Mouse (Mus musculus) ovary, postnatal 36 days (tissue): ENCODE data around the gene Cbx8.
A peak's percentile ranks its signal among the peaks of the same experiment; 100 is the strongest.

ENCODE experiments used
- DNase-seq: peaks from one replicate; pipeline ENCODE4 v3.0.0; 2022; ENCODE audit warnings: low spot score, mixed read lengths

The Cbx8 gene

GRCm38 (mm10) chr11:119078691-119079444 lies 38.1 kb upstream of the Cbx8 start:
- peak; percentile 81 for DNase-seq

DNA sequence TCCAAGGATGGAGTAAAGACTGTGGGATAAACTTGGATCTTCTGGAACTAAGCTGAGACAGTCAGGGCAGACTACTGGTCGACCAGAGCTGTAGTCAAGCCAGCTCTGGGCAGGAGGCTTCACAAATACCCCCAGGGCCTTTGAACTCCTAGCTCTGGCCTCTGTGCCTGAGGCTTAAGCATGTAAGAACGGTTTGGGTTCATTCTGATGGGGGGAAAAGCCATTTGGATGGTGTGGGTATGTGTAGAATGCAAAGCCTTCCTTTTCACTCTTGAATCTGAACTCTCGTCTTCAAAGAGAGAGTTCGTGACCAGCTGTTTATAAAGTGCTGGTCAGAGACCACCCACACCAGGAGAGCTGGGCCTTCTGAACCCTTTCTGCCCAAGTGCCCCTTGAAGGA lies 37.0 kb upstream of the Cbx8 start:
- no peak for DNase-seq

DNA sequence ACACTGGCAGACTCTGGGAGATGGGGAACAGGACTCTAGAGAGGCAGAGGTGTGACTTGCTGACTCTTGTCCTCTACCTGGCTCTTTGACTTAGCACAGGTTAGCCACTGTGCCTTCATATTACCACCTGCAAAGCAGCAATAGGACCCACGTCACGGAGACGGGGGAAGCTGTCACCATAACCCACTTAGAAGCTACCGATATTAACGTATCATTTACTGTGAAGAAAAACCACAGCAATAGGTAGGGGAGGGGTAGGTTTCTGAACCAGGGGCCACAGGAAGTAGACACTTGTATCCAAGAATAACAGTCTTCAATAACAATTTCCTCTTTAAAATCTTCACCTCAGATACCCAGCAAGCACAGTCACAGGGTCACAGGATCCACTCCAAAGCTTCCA lies 35.0 kb upstream of the Cbx8 start:
- DNase-seq, result no peak

DNA sequence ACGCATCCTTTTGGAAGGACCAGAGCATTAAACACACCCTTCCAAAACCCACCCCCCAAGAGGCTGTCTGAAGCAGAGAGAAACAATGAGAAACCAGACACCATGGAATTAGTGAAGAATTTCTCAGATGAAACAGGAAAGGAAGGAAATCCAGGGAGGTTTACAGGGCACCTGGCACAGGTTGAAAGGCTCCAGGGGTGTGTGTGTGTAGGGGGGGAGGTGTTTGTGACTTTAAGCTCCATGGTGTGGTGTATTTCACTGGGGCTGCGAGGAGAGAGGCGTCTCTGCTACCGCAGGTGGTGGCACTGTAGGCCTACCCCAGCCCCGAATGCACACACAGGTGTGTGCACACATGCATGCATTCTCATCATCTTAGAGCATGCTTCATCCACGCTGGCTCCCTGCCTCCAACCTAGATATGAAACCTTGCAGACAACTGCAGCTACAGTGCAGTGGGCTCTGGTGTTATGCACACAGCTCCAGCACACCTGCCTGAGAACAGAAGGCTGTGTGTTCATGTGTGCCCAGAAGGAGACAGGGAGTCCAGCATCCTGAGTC lies 33.2 kb upstream of the Cbx8 start:
- DNase-seq, result no peak

DNA sequence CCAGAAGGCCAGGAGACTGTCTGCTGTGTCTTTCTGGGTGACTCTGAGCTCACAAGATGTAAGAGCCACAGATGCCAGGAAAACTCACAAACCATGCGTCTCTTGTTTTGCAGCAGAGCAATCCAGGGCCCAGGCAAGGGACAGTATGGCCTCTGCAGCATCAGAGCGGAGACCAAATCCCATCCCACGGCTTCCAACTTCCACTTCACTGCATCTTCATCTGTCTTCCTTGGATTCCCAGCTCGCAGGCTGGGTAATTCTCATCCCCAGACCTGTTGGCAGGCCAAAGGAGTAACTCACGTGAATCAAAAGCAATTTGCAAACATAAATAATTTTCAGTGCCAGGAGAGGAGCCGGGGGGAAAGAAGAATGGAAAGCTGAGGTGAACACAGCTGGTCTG lies 32.2 kb upstream of the Cbx8 start:
- DNase-seq, result no peak

- no peak for DNase-seq
Observed at GRCm38 (mm10) chr11:119072239-119072638, 31.5 kb upstream of the Cbx8 start.

GRCm38 (mm10) chr11:119066841-119067240 lies 26.1 kb upstream of the Cbx8 start:
- peak; percentile 59 for DNase-seq

DNA sequence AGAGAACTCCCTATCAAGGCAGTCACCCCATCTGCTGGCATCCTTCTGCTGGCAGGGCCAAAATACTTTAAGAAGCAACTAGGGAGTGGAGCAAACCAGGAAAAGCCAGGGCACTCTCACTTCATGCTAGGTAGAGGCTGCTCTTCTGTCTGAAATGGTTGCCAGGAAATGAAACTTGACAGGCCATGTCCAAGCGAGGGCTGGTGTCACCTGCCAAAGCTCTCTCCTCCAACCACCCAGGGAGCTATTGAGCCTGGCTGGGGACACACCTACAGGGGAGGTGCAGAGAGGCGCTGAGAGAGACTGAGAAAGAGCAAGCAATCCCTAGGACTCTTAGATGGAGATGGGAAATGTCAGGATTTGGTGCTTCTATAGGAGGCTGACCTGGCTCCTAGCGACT lies 18.5 kb upstream of the Cbx8 start:
- DNase-seq, result no peak

- DNase-seq, result peak; percentile 70
Observed at GRCm38 (mm10) chr11:119058041-119058995, 17.5 kb upstream of the Cbx8 start.

GRCm38 (mm10) chr11:119057291-119057690 lies 16.5 kb upstream of the Cbx8 start:
- no peak for DNase-seq

GRCm38 (mm10) chr11:119056301-119057211 lies 15.8 kb upstream of the Cbx8 start:
- DNase-seq, result peak; percentile 67

GRCm38 (mm10) chr11:119055571-119056131 lies 14.9 kb upstream of the Cbx8 start:
- peak; percentile 39 for DNase-seq

DNA sequence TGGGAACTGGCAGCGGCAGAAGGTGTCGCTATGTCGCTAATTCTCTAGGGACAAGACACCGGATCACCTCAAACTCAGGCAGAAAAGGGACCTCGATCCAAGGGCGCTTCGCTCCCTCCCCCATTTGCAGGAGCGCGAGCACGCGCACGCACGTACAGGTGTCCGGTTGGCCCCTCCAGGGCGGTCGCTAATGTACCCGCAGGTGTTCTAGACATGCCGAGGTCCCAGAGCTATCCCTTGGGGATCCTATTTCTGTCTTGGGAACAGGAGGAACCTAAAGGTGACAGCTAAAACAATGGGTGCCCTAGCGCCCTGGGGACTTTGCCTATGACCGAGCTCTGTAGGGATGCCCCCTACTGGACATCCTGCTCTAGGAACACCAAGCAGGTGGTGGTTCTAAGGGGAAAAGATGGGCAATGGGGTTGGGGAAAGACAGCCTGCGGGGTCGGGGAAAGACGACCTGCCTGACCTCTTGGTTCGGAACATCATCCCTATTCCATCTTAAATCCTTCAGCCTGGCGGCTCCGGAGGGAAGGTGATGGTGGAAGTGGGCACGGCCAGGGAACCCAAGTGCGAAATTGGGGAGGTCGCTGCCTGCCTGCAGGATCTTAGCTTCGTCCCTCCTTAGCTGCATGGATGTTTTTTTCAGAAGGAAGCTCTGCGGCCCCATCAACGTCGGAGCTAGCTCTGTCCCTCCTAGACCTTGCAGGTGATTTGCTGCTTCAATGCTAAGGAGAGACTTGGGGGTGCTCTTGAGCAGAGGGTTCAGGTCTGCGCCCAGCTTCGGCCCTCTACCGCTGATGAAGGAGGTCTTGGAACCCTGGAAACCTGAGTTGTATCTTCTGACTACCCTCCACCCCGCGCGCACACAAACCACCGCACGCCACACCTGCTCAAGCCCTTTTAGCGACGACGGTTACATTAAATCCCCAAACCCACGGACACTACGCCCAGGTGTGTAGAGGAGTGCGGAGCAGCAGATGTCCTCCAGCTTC lies 13.9 kb upstream of the Cbx8 start:
- no peak for DNase-seq

DNA sequence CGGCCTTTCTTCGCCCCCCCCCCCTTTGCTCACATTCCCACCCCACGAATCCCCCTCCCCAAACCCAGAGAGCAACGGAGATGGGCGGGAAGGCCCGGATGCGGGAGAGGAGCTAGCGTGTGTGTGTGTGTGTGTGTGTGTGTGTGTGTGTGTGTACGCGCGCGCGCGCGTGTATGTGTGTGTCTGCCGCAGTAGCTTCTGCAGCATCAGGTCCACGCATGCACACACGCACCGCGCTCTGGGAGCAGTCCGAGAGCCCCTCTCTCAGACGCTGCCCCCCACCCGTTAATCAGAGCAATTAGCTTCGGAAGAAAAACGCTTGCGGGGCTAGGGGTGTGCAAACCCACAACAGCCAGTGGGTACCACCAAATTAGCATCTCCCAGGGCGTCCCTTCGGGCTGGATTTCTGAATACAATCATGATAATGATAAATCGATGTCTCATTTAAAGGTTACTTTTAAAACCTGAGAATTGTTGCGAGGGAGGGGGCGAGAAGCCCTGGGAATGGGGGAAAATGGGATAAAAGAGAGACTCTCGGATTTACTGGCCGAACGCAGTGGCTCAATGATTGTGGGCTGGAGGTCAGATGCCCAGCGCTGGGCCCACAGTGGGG lies 13.1 kb upstream of the Cbx8 start:
- no peak for DNase-seq

GRCm38 (mm10) chr11:119053257-119053670 lies 12.5 kb upstream of the Cbx8 start:
- peak; percentile 81 for DNase-seq

DNA sequence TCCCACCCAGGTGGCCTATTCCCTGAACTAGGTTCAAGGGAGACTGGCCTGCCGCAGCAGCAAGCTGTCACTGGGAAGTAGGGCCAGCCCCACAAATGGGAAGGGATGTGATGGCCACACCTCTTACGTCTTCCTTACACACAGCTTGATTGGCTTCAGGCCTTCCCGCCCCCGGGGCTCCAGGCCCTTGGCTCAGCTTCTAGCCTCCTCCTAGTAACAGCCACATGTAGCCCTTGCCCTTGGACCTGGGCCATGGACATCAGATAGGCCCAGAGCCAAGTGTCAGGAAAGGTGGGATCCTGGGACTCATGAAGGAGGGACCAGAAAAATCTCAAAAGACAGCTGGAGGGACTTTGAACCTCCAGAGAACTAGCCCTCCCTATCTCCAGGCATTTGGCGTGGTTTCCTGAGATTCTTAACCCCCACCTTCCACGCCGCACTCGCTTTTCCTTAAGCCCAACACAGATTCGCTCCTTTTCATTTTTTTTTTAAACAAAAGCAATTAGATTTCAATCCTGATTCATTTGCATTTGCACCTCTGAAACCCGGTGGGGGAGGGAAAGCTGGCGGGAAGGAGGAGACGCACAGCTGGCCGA lies 12.0 kb upstream of the Cbx8 start:
- no peak for DNase-seq

DNA sequence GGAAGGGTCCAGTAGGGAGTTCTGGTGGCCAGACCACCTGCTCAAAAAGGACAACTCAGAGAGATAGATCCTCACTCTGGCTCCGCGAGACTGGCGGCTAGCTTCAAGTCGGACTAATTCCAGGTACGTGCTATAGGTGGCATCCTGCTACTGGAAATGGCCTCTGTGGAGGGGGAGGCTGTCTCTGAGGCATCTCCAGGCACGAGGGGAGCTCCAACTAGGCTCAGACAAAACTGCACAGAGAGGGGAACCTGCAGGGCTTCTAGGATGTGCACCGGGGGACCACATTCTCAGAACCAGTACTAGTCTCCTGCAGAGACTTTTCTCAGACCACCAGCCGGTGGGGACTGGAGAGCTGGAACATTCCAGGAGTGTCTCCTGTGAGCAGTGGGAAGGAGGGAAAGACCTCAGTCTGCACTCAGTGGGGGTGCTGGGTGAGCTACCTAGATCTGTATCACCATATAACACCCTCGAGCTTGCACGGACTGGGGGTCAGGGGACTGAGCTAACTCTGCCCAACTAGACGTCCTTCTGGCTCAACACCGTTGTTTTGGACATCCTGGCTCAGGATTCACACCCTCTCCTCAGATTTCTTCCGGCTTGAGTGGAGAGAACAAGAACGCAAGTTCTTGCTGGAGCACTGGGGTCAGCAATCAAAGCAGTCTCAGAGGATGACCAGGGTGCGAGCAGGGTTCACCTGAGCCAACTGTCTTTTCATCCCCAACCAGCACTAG lies 11.3 kb upstream of the Cbx8 start:
- no peak for DNase-seq

GRCm38 (mm10) chr11:119051426-119051825 lies 10.7 kb upstream of the Cbx8 start:
- DNase-seq, result no peak

GRCm38 (mm10) chr11:119050361-119050760 lies 9.6 kb upstream of the Cbx8 start:
- DNase-seq, result no peak
